ENCODE assay signal across 13 mouse cellular contexts in the genomic region with DNA sequence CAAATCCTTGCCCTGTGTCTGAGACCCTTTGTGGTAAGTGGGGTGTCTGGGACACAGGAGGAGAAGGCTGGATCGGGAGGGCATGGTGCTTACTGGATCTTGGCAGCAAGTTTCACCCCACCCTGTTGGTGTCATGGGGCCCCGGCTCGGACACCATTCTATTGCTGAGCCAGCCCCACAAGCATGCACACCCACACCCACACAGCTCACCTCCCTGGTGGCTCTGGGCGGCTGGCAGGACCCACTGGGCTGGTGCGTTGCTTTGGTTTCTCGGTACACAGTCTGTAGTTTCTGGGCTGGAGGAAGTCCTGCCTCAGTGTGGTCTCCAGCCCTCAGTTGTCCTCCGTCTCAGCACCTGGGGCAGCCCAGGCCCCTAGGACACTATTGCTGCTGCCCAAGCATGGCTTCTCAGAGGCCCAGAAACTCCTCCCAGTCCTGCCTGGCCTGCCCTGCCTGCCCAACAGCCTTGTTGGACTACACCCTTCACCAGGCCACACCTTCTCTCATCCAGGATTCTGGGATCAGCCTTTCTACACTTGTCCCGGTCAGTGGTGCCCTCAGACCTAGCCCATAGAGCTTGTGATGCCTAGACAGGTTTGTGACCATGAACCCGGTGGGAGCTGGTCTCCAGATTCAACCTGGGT. TPM values are rescaled to one million over a fixed set of nuclear protein-coding genes. Genes with fewer than 3 reads are reported as not detected.
A peak's percentile ranks its signal among the peaks of the same experiment; 100 is the strongest.
DNase-seq lines count a peak whose midpoint lies in the region; ATAC-seq and TF ChIP-seq lines count a peak whose summit lies in the region.
"Had no signal": no experiment of that assay in that cellular context is flagged by ENCODE, and none has a peak within 500 bp of the region (broad histone marks: within the 10 kb centered on the region; RNA-seq: fewer than 3 reads in every experiment).

A gene (minus strand): TSS at position 380 of the 644 bp plus-strand sequence.

- H3K9me3 ChIP-seq in hindbrain, postnatal 0 days (ENCODE audit: low read length), result no peaks in the 10 kb centered on the region
- H3K9me3 ChIP-seq in hindbrain, embryonic 12.5 days (replicated peaks), result no peaks in the 10 kb centered on the region
- H3K9me3 ChIP-seq in lung, embryonic 15.5 days, result no peaks in the 10 kb centered on the region
- H3K9me3 ChIP-seq in intestine, embryonic 14.5 days (ENCODE audit: control insufficient read depth, low read length), result no peaks in the 10 kb centered on the region
- H3K9me3 ChIP-seq: G1E; limb, embryonic 13.5 days had no signal

- no peaks in the 10 kb centered on the region for H3K27me3 ChIP-seq in hindbrain, postnatal 0 days (ENCODE audit: insufficient read depth, low read length)
- peaks cover 20% of the 10 kb centered on the region for H3K27me3 ChIP-seq in hindbrain, embryonic 12.5 days
- no peaks in the 10 kb centered on the region for H3K27me3 ChIP-seq in lung, embryonic 15.5 days
- peaks cover 4% of the 10 kb centered on the region; the same call in 1 of the 2 replicates for H3K27me3 ChIP-seq in intestine, embryonic 14.5 days (replicated peaks; ENCODE audit: control insufficient read depth, insufficient read depth, low read length)
- no peaks in the 10 kb centered on the region for H3K27me3 ChIP-seq in small intestine, adult 2 months (ENCODE audit: control insufficient read depth, insufficient read depth, low read length)

- H3K27ac ChIP-seq in hindbrain, postnatal 0 days, result no peak within 1 kb of the TSS
- H3K27ac ChIP-seq in hindbrain, embryonic 12.5 days, result no peak within 1 kb of the TSS
- no peak within 1 kb of the TSS for H3K27ac ChIP-seq in lung, embryonic 15.5 days
- no peak within 1 kb of the TSS for H3K27ac ChIP-seq in intestine, embryonic 14.5 days (ENCODE audit: low read depth)
- H3K27ac ChIP-seq in small intestine, adult 2 months (ENCODE audit: insufficient read depth, low read depth, low read length), result peak within 1 kb of the TSS; percentile 85

- no peak for TF ChIP-seq CTCF in hindbrain, postnatal 0 days (IDR thresholded peaks at IDR 0.05; ENCODE audit: low read depth)
- TF ChIP-seq CTCF in small intestine, adult 2 months (IDR thresholded peaks at IDR 0.05; ENCODE audit: extremely low read depth, insufficient read length, insufficient replicate concordance, low read depth, low read length), result no peak

- no peaks in the 10 kb centered on the region for H3K4me1 ChIP-seq in hindbrain, postnatal 0 days (ENCODE audit: insufficient read depth, low read length)
- 0 out of 2 replicates have a peak, but pooled peaks cover 2% of the 10 kb centered on the region for H3K4me1 ChIP-seq in hindbrain, embryonic 12.5 days
- peaks cover 8% of the 10 kb centered on the region for H3K4me1 ChIP-seq in lung, embryonic 15.5 days
- H3K4me1 ChIP-seq in intestine, embryonic 14.5 days (replicated peaks; ENCODE audit: control insufficient read depth, insufficient read depth, low read length), result peaks cover 15% of the 10 kb centered on the region
- peaks cover 42% of the 10 kb centered on the region for H3K4me1 ChIP-seq in small intestine, adult 2 months (ENCODE audit: control insufficient read depth, insufficient read depth, insufficient read length, low read length)

- H3K9ac ChIP-seq in hindbrain, postnatal 0 days (replicated peaks; ENCODE audit: low read length), result no peak within 1 kb of the TSS
- no peak within 1 kb of the TSS for H3K9ac ChIP-seq in hindbrain, embryonic 12.5 days
- H3K9ac ChIP-seq in lung, embryonic 15.5 days, result no peak within 1 kb of the TSS
- no peak within 1 kb of the TSS for H3K9ac ChIP-seq in intestine, embryonic 14.5 days (ENCODE audit: low read length)
- H3K9ac ChIP-seq: limb, embryonic 13.5 days had no signal

- intact Hi-C loops in heart, postnatal 10 days (cut with DNase I), result loop anchor here (2.0 kb wide), 1 partner anchor 43 kb away; no protein-coding TSS in a partner anchor

- ATAC-seq in hindbrain, postnatal 0 days, result 0 out of 2 replicates have a peak, but pooled peaks have one; percentile 27
- no peak for ATAC-seq in hindbrain, embryonic 12.5 days (ENCODE audit: low FRiP score)
- no peak for ATAC-seq in lung, embryonic 15.5 days (ENCODE audit: borderline replicate concordance, extremely low read depth, low FRiP score, low TSS enrichment)
- no peak for ATAC-seq in intestine, embryonic 14.5 days (replicated peaks; ENCODE audit: low FRiP score, low TSS enrichment, low read depth)
- ATAC-seq in monocyte, adult 5-6 weeks (replicated peaks; ENCODE audit: insufficient number of reproducible peaks, low FRiP score, low TSS enrichment, poor library complexity, severe bottlenecking), result no peak

- TF ChIP-seq POLR2A in small intestine, adult 2 months (IDR thresholded peaks at IDR 0.05; ENCODE audit: low read depth, low read length), result 0 out of 2 replicates have a peak, but pooled peaks have one; percentile 17

- no peak within 1 kb of the TSS for H3K4me2 ChIP-seq in hindbrain, postnatal 0 days (ENCODE audit: low read depth, low read length)
- H3K4me2 ChIP-seq in hindbrain, embryonic 12.5 days (replicated peaks), result no peak within 1 kb of the TSS
- H3K4me2 ChIP-seq in lung, embryonic 15.5 days, result no peak within 1 kb of the TSS
- no peak within 1 kb of the TSS for H3K4me2 ChIP-seq in intestine, embryonic 14.5 days (ENCODE audit: low read length)
- H3K4me2 ChIP-seq: limb, embryonic 13.5 days had no signal

- DNase-seq in hindbrain, postnatal 0 days (ENCODE audit: low spot score), result no peak
- DNase-seq in lung, postnatal 36 days, result no peak
- no peak for DNase-seq in intestine, embryonic 14.5 days (ENCODE audit: low spot score)
- no peak for DNase-seq in heart, postnatal 10 days
- DNase-seq: adrenal gland, adult 8-10 months; cerebellum, adult 8-10 months; right cerebral cortex, postnatal 14 days had no signal

- H3K36me3 ChIP-seq in hindbrain, postnatal 0 days (ENCODE audit: insufficient read depth, low read length), result peaks cover 25% of the 10 kb centered on the region
- H3K36me3 ChIP-seq in hindbrain, embryonic 12.5 days, result peaks cover 38% of the 10 kb centered on the region
- H3K36me3 ChIP-seq in lung, embryonic 15.5 days, result peaks cover 18% of the 10 kb centered on the region
- H3K36me3 ChIP-seq in intestine, embryonic 14.5 days (ENCODE audit: control insufficient read depth, insufficient read depth, low read length), result peaks cover 27% of the 10 kb centered on the region
- H3K36me3 ChIP-seq in small intestine, adult 2 months (ENCODE audit: control insufficient read depth, insufficient read depth, low read length), result peaks cover 9% of the 10 kb centered on the region; the same call in 1 of the 2 replicates

- no peak within 1 kb of the TSS for H3K4me3 ChIP-seq in hindbrain, postnatal 0 days (ENCODE audit: low read length)
- H3K4me3 ChIP-seq in hindbrain, embryonic 12.5 days, result no peak within 1 kb of the TSS
- H3K4me3 ChIP-seq in lung, embryonic 15.5 days, result no peak within 1 kb of the TSS
- no peak within 1 kb of the TSS for H3K4me3 ChIP-seq in intestine, embryonic 14.5 days (ENCODE audit: low read depth, low read length)
- H3K4me3 ChIP-seq in small intestine, adult 2 months (ENCODE audit: low read depth, low read length), result peak within 1 kb of the TSS; percentile 62
- H3K4me3 ChIP-seq: limb, embryonic 13.5 days had no signal

- WGBS in hindbrain, postnatal 0 days, result 84% methylated on average over 9 of the region's 9 CpGs
- WGBS in hindbrain, embryonic 12.5 days, result 86% methylated on average over 9 of the region's 9 CpGs
- 78% methylated on average over 9 of the region's 9 CpGs for WGBS in lung, embryonic 15.5 days
- 84% methylated on average over 9 of the region's 9 CpGs for WGBS in intestine, embryonic 14.5 days
- 47% methylated on average over 9 of the region's 9 CpGs for WGBS in small intestine, adult 2 months

RNA-seq across cellular contexts. Expression of the gene that starts here (rescaled TPM):
- 0.04 and 0.31 TPM in 2 replicates for total RNA-seq in hindbrain, postnatal 0 days (2014; rRNA removed)
- 0.06 and 0.08 TPM in 2 replicates for polyA plus RNA-seq in hindbrain, postnatal 0 days (2015; fragmentation: Nextera tagmentation; extraction: Ambion mirVana)
- 0.43 and 1.4 TPM in 2 replicates for polyA plus RNA-seq in hindbrain, embryonic 12.5 days (2016; fragmentation: Nextera tagmentation; extraction: Ambion mirVana)
- polyA plus RNA-seq in lung, embryonic 15.5 days (2015; fragmentation: Nextera tagmentation; extraction: Ambion mirVana), result 12.5 and 13.2 TPM in 2 replicates
- 12.5 and 15.1 TPM in 2 replicates for polyA plus RNA-seq in intestine, embryonic 14.5 days (2014; fragmentation: Nextera tagmentation; extraction: Ambion mirVana)
- 277 and 416 TPM in 2 replicates for polyA plus RNA-seq in small intestine, adult 2 months (2012; rRNA removed)
- total RNA-seq in monocyte, adult 5-6 weeks (2017), result 0.67 TPM in 1 of 3 replicates, not detected in the others
- under 1 TPM; 0.10 to 0.37 TPM for total RNA-seq in heart, postnatal 10 days (2021)

Comparison
In these comparisons a context has a peak if more than half of its experiments do, and no peak if none do; other contexts are left out.
1. RNA of the gene that starts here (polyA plus RNA-seq): 277 to 416 TPM in small intestine, adult 2 months; 12.5 to 15.1 TPM in intestine, embryonic 14.5 days, 12.5 to 13.2 TPM in lung, embryonic 15.5 days, 0.43 to 1.4 TPM in hindbrain, embryonic 12.5 days and 0.06 to 0.08 TPM in hindbrain, postnatal 0 days; every median in the first group is over 10 times any median in the second.
2. Peak in ATAC-seq in hindbrain, postnatal 0 days; RNA of the gene not detected or under 1 TPM.